Comparison of ENCODE assay signal across 11 mouse cellular contexts in genomic region chr5:81188871-81189485, GRCm38 (mm10).
DNase-seq lines count a peak whose midpoint lies in the region; ATAC-seq and TF ChIP-seq lines count a peak whose summit lies in the region.
"Had no signal": no experiment of that assay in that cellular context is flagged by ENCODE, and none has a peak within 500 bp of the region (broad histone marks: within the 10 kb centered on the region; RNA-seq: fewer than 3 reads in every experiment).

No protein-coding gene starts in this region.

- DNase-seq in cerebellum, postnatal 14 days, result peak; percentile 26 to 33
- DNase-seq in cerebellum, postnatal 36 days, result no peak
- DNase-seq in kidney, adult 9 months, result no peak
- peak; percentile 19 for DNase-seq in midbrain, postnatal 0 days (ENCODE audit: low spot score)
- peak; percentile 14 for DNase-seq in lung, postnatal 36 days
- DNase-seq in left cerebral cortex, postnatal 14 days (ENCODE audit: low spot score in 2 of 2), result no peak
- DNase-seq: B cell, adult 2 months; liver, embryonic 13.5 days had no signal

- 27% methylated on average over 4 of the region's 4 CpGs for WGBS in kidney, embryonic 15.5 days
- WGBS in midbrain, postnatal 0 days, result 42% methylated on average over 4 of the region's 4 CpGs
- 39% methylated on average over 4 of the region's 4 CpGs for WGBS in midbrain, embryonic 15.5 days

- H3K4me1 ChIP-seq in kidney, embryonic 15.5 days, result 0 out of 2 replicates have a peak, but pooled peaks cover 5% of the 10 kb centered on the region
- H3K4me1 ChIP-seq in midbrain, postnatal 0 days (ENCODE audit: insufficient read depth, low read length), result no peaks in the 10 kb centered on the region
- H3K4me1 ChIP-seq in midbrain, embryonic 15.5 days, result no peaks in the 10 kb centered on the region
- H3K4me1 ChIP-seq: liver, embryonic 13.5 days had no signal

- ATAC-seq in kidney, embryonic 15.5 days (replicated peaks; ENCODE audit: low FRiP score), result peak; percentile 58
- no peak for ATAC-seq in midbrain, postnatal 0 days (ENCODE audit: low FRiP score)
- ATAC-seq in midbrain, embryonic 15.5 days (replicated peaks), result no peak
- ATAC-seq: midbrain, embryonic 13.5 days had no signal

- intact Hi-C loops in left cerebral cortex, postnatal 14 days (cut with DNase I), result no loop called here

- no peaks in the 10 kb centered on the region for H3K9me3 ChIP-seq in kidney, embryonic 15.5 days (replicated peaks)
- no peaks in the 10 kb centered on the region for H3K9me3 ChIP-seq in midbrain, postnatal 0 days (ENCODE audit: low read length)
- H3K9me3 ChIP-seq in midbrain, embryonic 15.5 days, result no peaks in the 10 kb centered on the region
- H3K9me3 ChIP-seq: liver, embryonic 13.5 days; midbrain, embryonic 13.5 days had no signal

- no peak overlapping the region for H3K4me2 ChIP-seq in kidney, embryonic 15.5 days
- H3K4me2 ChIP-seq in midbrain, postnatal 0 days (ENCODE audit: low read depth, low read length, poor library complexity, severe bottlenecking), result no peak overlapping the region
- no peak overlapping the region for H3K4me2 ChIP-seq in midbrain, embryonic 15.5 days
- H3K4me2 ChIP-seq: liver, embryonic 13.5 days; midbrain, embryonic 13.5 days had no signal

- H3K9ac ChIP-seq in kidney, embryonic 15.5 days, result no peak overlapping the region
- no peak overlapping the region for H3K9ac ChIP-seq in midbrain, postnatal 0 days (replicated peaks; ENCODE audit: low read length, poor library complexity, severe bottlenecking)
- H3K9ac ChIP-seq in midbrain, embryonic 15.5 days, result no peak overlapping the region
- H3K9ac ChIP-seq: liver, embryonic 13.5 days; midbrain, embryonic 13.5 days had no signal

- H3K4me3 ChIP-seq in kidney, embryonic 15.5 days (replicated peaks), result no peak overlapping the region
- H3K4me3 ChIP-seq in midbrain, postnatal 0 days (ENCODE audit: low read depth, low read length), result no peak overlapping the region
- no peak overlapping the region for H3K4me3 ChIP-seq in midbrain, embryonic 15.5 days
- H3K4me3 ChIP-seq: liver, embryonic 13.5 days; midbrain, embryonic 13.5 days had no signal

- peak overlapping the region; percentile 48; the same call in 1 of the 2 replicates for H3K27ac ChIP-seq in kidney, embryonic 15.5 days
- no peak overlapping the region for H3K27ac ChIP-seq in midbrain, postnatal 0 days (ENCODE audit: low read depth, low read length)
- no peak overlapping the region for H3K27ac ChIP-seq in midbrain, embryonic 15.5 days
- H3K27ac ChIP-seq: liver, embryonic 13.5 days; midbrain, embryonic 13.5 days had no signal

- no peaks in the 10 kb centered on the region for H3K27me3 ChIP-seq in kidney, embryonic 15.5 days
- H3K27me3 ChIP-seq in midbrain, postnatal 0 days (ENCODE audit: insufficient read depth, low read length), result no peaks in the 10 kb centered on the region
- H3K27me3 ChIP-seq in midbrain, embryonic 15.5 days (replicated peaks), result no peaks in the 10 kb centered on the region
- H3K27me3 ChIP-seq: liver, embryonic 13.5 days; midbrain, embryonic 13.5 days had no signal

- no peaks in the 10 kb centered on the region for H3K36me3 ChIP-seq in kidney, embryonic 15.5 days
- H3K36me3 ChIP-seq in midbrain, postnatal 0 days (ENCODE audit: insufficient read depth, low read length), result no peaks in the 10 kb centered on the region
- H3K36me3 ChIP-seq in midbrain, embryonic 15.5 days (replicated peaks), result no peaks in the 10 kb centered on the region
- H3K36me3 ChIP-seq: liver, embryonic 13.5 days; midbrain, embryonic 13.5 days had no signal

- no peak for TF ChIP-seq CTCF in midbrain, postnatal 0 days (IDR thresholded peaks at IDR 0.05)

Comparison
In these comparisons a context has a peak if more than half of its experiments do, and no peak if none do; other contexts are left out.
1. DNase-seq: peak in cerebellum, postnatal 14 days (2 of 2), midbrain, postnatal 0 days (single experiment) and lung, postnatal 36 days (single experiment); none in cerebellum, postnatal 36 days (0 of 2), kidney, adult 9 months (single experiment) and left cerebral cortex, postnatal 14 days (0 of 2).